Mouse (Mus musculus) G1E (cell line): ENCODE results near the gene Sprr2h. TPM values are rescaled to one million over a fixed set of nuclear protein-coding genes. Genes with fewer than 3 reads are reported as not detected.

Experiments
- ATAC-seq: 2 replicates; pipeline ENCODE4 v1.8.0; 2016; ENCODE audit warnings: mild to moderate bottlenecking; ENCODE audit not compliant: insufficient number of reproducible peaks, poor library complexity, low FRiP score, severe bottlenecking; ENCODE audit errors: extremely low read depth
- DNase-seq: peaks from one replicate; pipeline ENCODE4 v3.0.0; 2012; ENCODE audit warnings: low spot score
- H3K27me3 ChIP-seq: 2 replicates; pipeline ENCODE4 v1.6.1; 2012; ENCODE audit warnings: mild to moderate bottlenecking, low read length, inconsistent platforms; ENCODE audit not compliant: insufficient read depth
- H3K36me3 ChIP-seq: replicated peaks from 2 replicates; pipeline ENCODE3; 2012; ENCODE audit warnings: mild to moderate bottlenecking, inconsistent platforms
- H3K4me1 ChIP-seq: 2 replicates; pipeline ENCODE4 v1.6.1; 2012; ENCODE audit warnings: low read depth, low read length, inconsistent platforms, mixed read lengths; ENCODE audit not compliant: insufficient read depth
- H3K4me3 ChIP-seq: 2 replicates; pipeline ENCODE4 v1.5.1; 2012; ENCODE audit warnings: low read depth, mild to moderate bottlenecking, inconsistent platforms, low read length, moderate library complexity, mixed read lengths
- H3K9me3 ChIP-seq: replicated peaks from 2 replicates; pipeline ENCODE4 v1.6.1; 2012; ENCODE audit warnings: inconsistent platforms
- CTCF ChIP-seq: IDR thresholded peaks from 2 replicates; pipeline ENCODE4 v1.5.1; 2012; ENCODE audit warnings: low read depth, low read length, inconsistent platforms, mixed read lengths
- GATA1 ChIP-seq: IDR thresholded peaks from 2 replicates; pipeline ENCODE4 v1.6.1; 2012; ENCODE audit warnings: borderline replicate concordance, low read length, inconsistent platforms, mixed read lengths
- GATA2 ChIP-seq: IDR thresholded peaks from 2 replicates; pipeline ENCODE4 v1.6.1; 2012; ENCODE audit warnings: low read depth, low read length, inconsistent platforms, borderline replicate concordance
- POLR2AphosphoS5 ChIP-seq: IDR thresholded peaks from 2 replicates; pipeline ENCODE4 v1.6.1; 2012; ENCODE audit warnings: low read depth, low read length, inconsistent platforms; ENCODE audit not compliant: insufficient replicate concordance
- TAL1 ChIP-seq: conservative IDR thresholded peaks from 2 replicates; pipeline ENCODE4 v1.6.1; 2012; ENCODE audit warnings: low read depth, low read length, inconsistent platforms, mixed read lengths
- polyA plus RNA-seq: library from polyadenylated mRNA; stranded (reverse); fragments of >175 nt; gene quantifications from 2 replicates; pipeline ENCODE4 v1.2.3, GENCODE M21; 2012
- total RNA-seq, 2 experiments: library from RNA; stranded (forward) in 1 of 2; stranded (reverse) in 1 of 2; fragments of 200-1000 nt in 1 of 2; fragments of >200 nt in 1 of 2; fragmentation: Nextera tagmentation in 1 of 2; gene quantifications; 2 replicates each; pipeline ENCODE4 v1.2.3; 2014 to 2017

Gene Sprr2h
- total and polyA plus RNA-seq, 3 experiments, result not detected

DNA sequence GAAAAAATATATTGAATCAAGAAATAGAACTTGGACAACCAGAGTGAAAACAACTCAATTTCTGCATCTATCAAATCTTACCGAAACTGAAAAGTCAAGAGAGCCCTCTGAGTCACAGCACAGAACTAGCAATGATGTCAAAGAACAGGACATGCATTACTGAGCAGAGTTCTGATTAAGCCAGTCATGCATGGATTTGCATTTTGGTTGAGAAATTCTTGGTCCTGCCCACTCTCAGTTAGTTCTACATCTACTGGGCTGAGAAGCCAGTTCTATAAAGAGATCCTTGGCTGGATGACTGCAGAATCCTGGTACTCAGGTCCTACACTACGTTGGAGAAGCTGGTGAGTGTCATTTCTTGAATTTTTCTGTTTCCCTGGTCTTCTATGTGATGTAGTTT lies 11.9 kb upstream of the Sprr2h start:
- H3K27me3 ChIP-seq, result no peaks in the 10 kb centered on the region
- no peaks in the 10 kb centered on the region for H3K4me1 ChIP-seq
- H3K36me3 ChIP-seq, result no peaks in the 10 kb centered on the region
- ATAC-seq, result no peak
- TF ChIP-seq TAL1 (no peak), CTCF (no peak), GATA2 (no peak), POLR2AphosphoS5 (no peak), GATA1 (no peak)
- DNase-seq, result no peak
- H3K9me3 ChIP-seq, result peaks cover 3% of the 10 kb centered on the region; the same call in 1 of the 2 replicates
- no peak overlapping the region for H3K4me3 ChIP-seq

DNA sequence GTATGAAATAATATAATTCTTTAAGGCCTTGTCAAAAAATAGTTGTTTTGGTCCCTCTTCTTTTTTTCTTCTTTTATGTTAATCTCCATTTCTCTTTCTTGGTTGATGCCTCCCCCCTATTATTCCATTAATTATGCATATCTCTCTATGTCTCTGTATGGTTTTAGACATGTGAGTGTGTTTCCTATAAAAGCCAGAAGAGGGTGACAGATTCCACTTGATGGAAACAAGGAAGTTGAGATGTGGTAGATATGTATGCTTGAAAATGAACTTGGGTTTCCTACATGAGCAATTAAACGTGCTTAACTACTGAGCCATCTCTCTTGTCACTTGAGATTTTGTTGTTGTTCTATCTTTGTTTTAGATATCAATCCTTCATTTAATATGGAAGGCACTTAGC lies 8.8 kb downstream of the Sprr2h start:
- ATAC-seq (no peak), DNase-seq (no peak)
- H3K4me3 ChIP-seq, result no peak overlapping the region
- H3K36me3 ChIP-seq, result no peaks in the 10 kb centered on the region
- no peaks in the 10 kb centered on the region for H3K9me3 ChIP-seq
- H3K27me3 ChIP-seq, result no peaks in the 10 kb centered on the region
- no peak for TF ChIP-seq GATA2
- H3K4me1 ChIP-seq, result no peaks in the 10 kb centered on the region

DNA sequence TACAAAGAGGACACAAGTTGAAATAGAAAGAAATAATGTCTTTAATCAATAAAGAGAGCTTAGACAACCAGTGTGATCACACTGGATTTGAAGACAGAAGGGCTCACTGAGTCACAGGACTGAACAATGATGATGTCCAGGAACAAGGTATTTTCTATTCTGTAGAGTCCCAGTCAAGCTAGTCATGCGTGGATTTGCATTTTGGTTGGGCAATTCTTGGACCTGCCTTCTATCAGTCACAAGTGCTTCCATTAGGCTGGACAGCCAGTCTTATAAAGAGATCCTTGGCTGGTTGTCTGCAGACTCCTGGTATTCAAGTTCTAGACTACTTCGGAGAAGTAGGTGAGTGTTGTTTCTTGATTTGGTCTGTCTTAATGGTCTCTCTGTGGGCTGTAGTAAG lies 22.2 kb downstream of the Sprr2h start, which contains the start of gene Sprr2i:
Gene Sprr2i, plus strand, starts transcription at position 301 of the 400 bp plus-strand sequence.
- no peak within 1 kb of the TSS for H3K4me3 ChIP-seq
- DNase-seq (no peak), ATAC-seq (no peak)
- H3K4me1 ChIP-seq, result no peaks in the 10 kb centered on the region
- H3K36me3 ChIP-seq, result no peaks in the 10 kb centered on the region
- no peaks in the 10 kb centered on the region for H3K27me3 ChIP-seq
- peaks cover 3% of the 10 kb centered on the region for H3K9me3 ChIP-seq
- TF ChIP-seq GATA2 (no peak), GATA1 (no peak), POLR2AphosphoS5 (no peak)

DNA sequence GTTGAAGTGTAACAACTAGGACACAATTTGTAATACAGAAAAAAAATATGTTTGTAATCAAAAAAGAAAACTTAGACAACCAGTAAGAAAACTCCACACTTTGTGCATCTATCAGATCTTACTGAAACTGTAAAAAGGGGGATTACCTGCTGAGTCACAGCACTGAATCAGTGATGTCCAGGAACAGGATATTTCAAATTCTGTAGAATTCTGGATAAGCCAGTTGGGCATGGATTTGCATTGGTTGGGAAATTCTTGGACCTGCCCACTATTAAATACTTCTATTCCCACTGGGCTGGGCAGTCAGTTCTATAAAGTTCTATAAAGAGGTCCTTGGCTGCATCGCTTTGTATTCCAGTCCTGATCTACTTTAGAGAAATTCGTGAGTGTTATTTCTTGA lies 32.3 kb downstream of the Sprr2h start, which contains the start of gene Sprr2j-ps:
Gene Sprr2j-ps, plus strand, starts transcription at position 301 of the 400 bp plus-strand sequence.
- H3K27me3 ChIP-seq, result no peaks in the 10 kb centered on the region
- no peaks in the 10 kb centered on the region for H3K4me1 ChIP-seq
- H3K36me3 ChIP-seq, result no peaks in the 10 kb centered on the region
- DNase-seq, result no peak
- ATAC-seq, result no peak
- no peak within 1 kb of the TSS for H3K4me3 ChIP-seq
- H3K9me3 ChIP-seq, result 0 out of 2 replicates have a peak, but pooled peaks cover 2% of the 10 kb centered on the region
- no peak for TF ChIP-seq CTCF
- no peak for TF ChIP-seq TAL1
- TF ChIP-seq POLR2AphosphoS5, result no peak
- TF ChIP-seq GATA2, result no peak
- no peak for TF ChIP-seq GATA1

DNA sequence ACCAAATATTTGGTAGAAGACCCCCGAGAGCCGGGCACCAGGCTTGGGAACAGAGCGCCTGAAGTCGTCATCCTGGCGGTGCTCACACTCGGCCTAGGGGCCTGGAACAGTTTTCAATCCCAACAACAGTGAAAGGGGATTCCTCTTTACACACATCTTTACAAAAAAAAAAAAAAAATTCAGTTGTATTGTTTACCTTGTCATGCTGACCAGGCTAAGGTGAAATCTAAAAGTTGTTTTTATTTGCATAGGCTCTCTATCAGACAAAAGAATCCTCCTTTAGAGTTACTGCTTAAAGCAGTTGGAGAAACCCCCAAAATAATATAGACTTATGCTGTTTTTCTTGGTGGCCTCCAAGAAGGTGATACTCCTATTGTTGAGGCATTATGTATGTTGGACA lies 43.8 kb downstream of the Sprr2h start, which contains the start of gene Gm9774:
Gene Gm9774, minus strand, starts transcription at position 101 of the 400 bp plus-strand sequence.
- Histone ChIP-seq H3K4me3 (no peak within 1 kb of the TSS), H3K4me1 (no peaks in the 10 kb centered on the region), H3K9me3 (peaks cover 10% of the 10 kb centered on the region), H3K27me3 (no peaks in the 10 kb centered on the region), H3K36me3 (no peaks in the 10 kb centered on the region)
- no peak for ATAC-seq
- DNase-seq, result no peak
- TF ChIP-seq GATA2, result no peak
- TF ChIP-seq POLR2AphosphoS5, result no peak
- TF ChIP-seq GATA1, result no peak
- no peak for TF ChIP-seq TAL1
- no peak for TF ChIP-seq CTCF

DNA sequence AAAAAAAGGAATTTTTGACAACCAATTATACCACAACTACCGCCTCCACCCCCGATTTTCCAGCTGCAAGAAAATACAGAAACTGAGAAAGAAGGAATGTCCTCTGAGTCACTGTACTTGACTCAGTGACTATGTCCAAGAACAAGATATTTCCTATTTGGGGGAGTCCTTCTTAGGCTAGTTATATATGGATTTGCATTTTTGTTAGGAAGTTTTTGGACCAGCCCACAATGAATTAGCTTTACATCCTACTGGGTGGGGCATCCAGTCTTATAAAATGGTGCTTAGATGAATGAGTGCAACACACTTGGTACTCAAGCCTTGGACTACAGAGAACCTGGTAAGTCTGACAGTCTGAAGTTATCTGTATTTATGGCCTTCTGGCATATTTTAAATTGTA lies 46.8 kb downstream of the Sprr2h start, which contains the start of gene Sprr2k:
Gene Sprr2k, plus strand, starts transcription at position 301 of the 400 bp plus-strand sequence.
- ATAC-seq (no peak), DNase-seq (no peak)

More for the DNA sequence above, 46.8 kb downstream of the Sprr2h start, which contains the start of gene Sprr2k:
- TF ChIP-seq TAL1 (no peak), POLR2AphosphoS5 (no peak), GATA1 (no peak), GATA2 (no peak), CTCF (no peak)
- H3K27me3 ChIP-seq, result no peaks in the 10 kb centered on the region
- peaks cover 10% of the 10 kb centered on the region for H3K9me3 ChIP-seq
- H3K4me3 ChIP-seq, result no peak within 1 kb of the TSS
- no peaks in the 10 kb centered on the region for H3K4me1 ChIP-seq
- H3K36me3 ChIP-seq, result no peaks in the 10 kb centered on the region

Other genes starting within 250 kb of the Sprr2h start
Only the 20 nearest of the 21 such genes appear.
- gene Sprr2a1, start 169.9 kb upstream of the Sprr2h start, total RNA-seq (2014; fragmentation: Nextera tagmentation), result not detected in 2 replicates
- not detected in 2 replicates for gene Sprr2a1, start 169.9 kb upstream of the Sprr2h start, total RNA-seq (2017)
- not detected in 2 replicates for gene Sprr2a1, start 169.9 kb upstream of the Sprr2h start, polyA plus RNA-seq
- not detected in 2 replicates for gene Sprr2a2, start 169.8 kb upstream of the Sprr2h start, total RNA-seq (2014; fragmentation: Nextera tagmentation)
- gene Sprr2a2, start 169.8 kb upstream of the Sprr2h start, total RNA-seq (2017), result 0.12 and 0.60 TPM in 2 replicates
- not detected in 2 replicates for gene Sprr2a2, start 169.8 kb upstream of the Sprr2h start, polyA plus RNA-seq
- not detected in 2 replicates for gene Sprr2a3, start 100.3 kb upstream of the Sprr2h start, total RNA-seq (2014; fragmentation: Nextera tagmentation)
- 0.11 and 0.23 TPM in 2 replicates for gene Sprr2a3, start 100.3 kb upstream of the Sprr2h start, total RNA-seq (2017)
- gene Sprr2a3, start 100.3 kb upstream of the Sprr2h start, polyA plus RNA-seq, result not detected in 2 replicates
- gene Sprr2b, start 69.1 kb upstream of the Sprr2h start, total RNA-seq (2014; fragmentation: Nextera tagmentation), result not detected in 2 replicates
- gene Sprr2b, start 69.1 kb upstream of the Sprr2h start, total RNA-seq (2017), result not detected in 2 replicates
- gene Sprr2b, start 69.1 kb upstream of the Sprr2h start, polyA plus RNA-seq, result not detected in 2 replicates
- gene Sprr2d, start 46.5 kb upstream of the Sprr2h start, total RNA-seq (2014; fragmentation: Nextera tagmentation), result not detected in 2 replicates
- gene Sprr2d, start 46.5 kb upstream of the Sprr2h start, total RNA-seq (2017), result not detected in 2 replicates
- not detected in 2 replicates for gene Sprr2d, start 46.5 kb upstream of the Sprr2h start, polyA plus RNA-seq
- not detected in 2 replicates for gene Sprr2e, start 33.5 kb upstream of the Sprr2h start, total RNA-seq (2014; fragmentation: Nextera tagmentation)
- gene Sprr2e, start 33.5 kb upstream of the Sprr2h start, total RNA-seq (2017), result not detected in 2 replicates
- not detected in 2 replicates for gene Sprr2e, start 33.5 kb upstream of the Sprr2h start, polyA plus RNA-seq
- not detected in 2 replicates for gene Sprr2f, start 20.5 kb upstream of the Sprr2h start, total RNA-seq (2014; fragmentation: Nextera tagmentation)
- not detected in 2 replicates for gene Sprr2f, start 20.5 kb upstream of the Sprr2h start, total RNA-seq (2017)
- gene Sprr2f, start 20.5 kb upstream of the Sprr2h start, polyA plus RNA-seq, result not detected in 2 replicates
- not detected in 2 replicates for gene Sprr2i, start 22.3 kb downstream of the Sprr2h start, total RNA-seq (2014; fragmentation: Nextera tagmentation)
- gene Sprr2i, start 22.3 kb downstream of the Sprr2h start, total RNA-seq (2017), result not detected in 2 replicates
- not detected in 2 replicates for gene Sprr2i, start 22.3 kb downstream of the Sprr2h start, polyA plus RNA-seq
- not detected in 2 replicates for gene Sprr2j-ps, start 32.4 kb downstream of the Sprr2h start, total RNA-seq (2014; fragmentation: Nextera tagmentation)
- gene Sprr2j-ps, start 32.4 kb downstream of the Sprr2h start, total RNA-seq (2017), result not detected in 2 replicates
- not detected in 2 replicates for gene Sprr2j-ps, start 32.4 kb downstream of the Sprr2h start, polyA plus RNA-seq
- gene Gm9774, start 43.7 kb downstream of the Sprr2h start, total RNA-seq (2014; fragmentation: Nextera tagmentation), result 3.7 and 4.9 TPM in 2 replicates
- 1.5 and 1.9 TPM in 2 replicates for gene Gm9774, start 43.7 kb downstream of the Sprr2h start, total RNA-seq (2017)
- 13.1 and 22.5 TPM in 2 replicates for gene Gm9774, start 43.7 kb downstream of the Sprr2h start, polyA plus RNA-seq
- gene Sprr2k, start 46.9 kb downstream of the Sprr2h start, total RNA-seq (2014; fragmentation: Nextera tagmentation), result not detected in 2 replicates
- gene Sprr2k, start 46.9 kb downstream of the Sprr2h start, total RNA-seq (2017), result 0.33 and 0.46 TPM in 2 replicates
- gene Sprr2k, start 46.9 kb downstream of the Sprr2h start, polyA plus RNA-seq, result not detected in 2 replicates
- not detected in 2 replicates for gene Sprr1b, start 53.1 kb downstream of the Sprr2h start, total RNA-seq (2014; fragmentation: Nextera tagmentation)
- gene Sprr1b, start 53.1 kb downstream of the Sprr2h start, total RNA-seq (2017), result not detected in 2 replicates
- not detected in 2 replicates for gene Sprr1b, start 53.1 kb downstream of the Sprr2h start, polyA plus RNA-seq
- not detected in 2 replicates for gene Sprr3, start 73.0 kb downstream of the Sprr2h start, total RNA-seq (2014; fragmentation: Nextera tagmentation)
- 0.11 TPM in 1 of 2 replicates, not detected in the other for gene Sprr3, start 73.0 kb downstream of the Sprr2h start, total RNA-seq (2017)
- gene Sprr3, start 73.0 kb downstream of the Sprr2h start, polyA plus RNA-seq, result not detected in 2 replicates
- gene Sprr1a, start 100.2 kb downstream of the Sprr2h start, total RNA-seq (2014; fragmentation: Nextera tagmentation), result not detected in 2 replicates
- 0.23 TPM in 1 of 2 replicates, not detected in the other for gene Sprr1a, start 100.2 kb downstream of the Sprr2h start, total RNA-seq (2017)
- gene Sprr1a, start 100.2 kb downstream of the Sprr2h start, polyA plus RNA-seq, result not detected in 2 replicates
- gene Sprr4, start 114.8 kb downstream of the Sprr2h start, total RNA-seq (2014; fragmentation: Nextera tagmentation), result not detected in 2 replicates
- gene Sprr4, start 114.8 kb downstream of the Sprr2h start, total RNA-seq (2017), result not detected in 2 replicates
- not detected in 2 replicates for gene Sprr4, start 114.8 kb downstream of the Sprr2h start, polyA plus RNA-seq
- not detected in 2 replicates for gene 2310046K23Rik, start 148.8 kb downstream of the Sprr2h start, total RNA-seq (2014; fragmentation: Nextera tagmentation)
- gene 2310046K23Rik, start 148.8 kb downstream of the Sprr2h start, total RNA-seq (2017), result not detected in 2 replicates
- not detected in 2 replicates for gene 2310046K23Rik, start 148.8 kb downstream of the Sprr2h start, polyA plus RNA-seq
- gene Ivl, start 188.1 kb downstream of the Sprr2h start, total RNA-seq (2014; fragmentation: Nextera tagmentation), result not detected in 2 replicates
- gene Ivl, start 188.1 kb downstream of the Sprr2h start, total RNA-seq (2017), result 0.11 TPM in 1 of 2 replicates, not detected in the other
- gene Ivl, start 188.1 kb downstream of the Sprr2h start, polyA plus RNA-seq, result not detected in 2 replicates
- gene Smcp, start 203.3 kb downstream of the Sprr2h start, total RNA-seq (2014; fragmentation: Nextera tagmentation), result not detected in 2 replicates
- gene Smcp, start 203.3 kb downstream of the Sprr2h start, total RNA-seq (2017), result not detected in 2 replicates
- not detected in 2 replicates for gene Smcp, start 203.3 kb downstream of the Sprr2h start, polyA plus RNA-seq
- gene 2210017I01Rik, start 221.8 kb downstream of the Sprr2h start, total RNA-seq (2014; fragmentation: Nextera tagmentation), result not detected in 2 replicates
- gene 2210017I01Rik, start 221.8 kb downstream of the Sprr2h start, total RNA-seq (2017), result not detected in 2 replicates
- gene 2210017I01Rik, start 221.8 kb downstream of the Sprr2h start, polyA plus RNA-seq, result not detected in 2 replicates
- not detected in 2 replicates for gene Lce6a, start 236.0 kb downstream of the Sprr2h start, total RNA-seq (2014; fragmentation: Nextera tagmentation)
- not detected in 2 replicates for gene Lce6a, start 236.0 kb downstream of the Sprr2h start, total RNA-seq (2017)
- not detected in 2 replicates for gene Lce6a, start 236.0 kb downstream of the Sprr2h start, polyA plus RNA-seq